Mouse (Mus musculus) kidney, adult 2 months (tissue): ENCODE measurements around the gene Rfx1.

Experiments used
- CTCF ChIP-seq: fragments of 200-500 bp; conservative IDR thresholded peaks from 2 replicates; pipeline ENCODE4 v1.5.1; 2011; ENCODE audit warnings: low read depth, mild to moderate bottlenecking, control low read depth, low read length, moderate library complexity, mixed read lengths; ENCODE audit not compliant: insufficient read depth, insufficient read length
- POLR2A ChIP-seq: fragments of 200-500 bp; IDR thresholded peaks from one replicate; pipeline ENCODE4 v1.6.1; 2011; ENCODE audit warnings: low read depth, low read length, control low read depth

- no peak for TF ChIP-seq POLR2A
- TF ChIP-seq CTCF = no peak
These were observed 29.4 kb downstream of the Rfx1 start for GRCm38 (mm10) chr8:84096061-84096460.
